Mouse (Mus musculus): ENCODE measurements around the gene Adamts2.

DNA sequence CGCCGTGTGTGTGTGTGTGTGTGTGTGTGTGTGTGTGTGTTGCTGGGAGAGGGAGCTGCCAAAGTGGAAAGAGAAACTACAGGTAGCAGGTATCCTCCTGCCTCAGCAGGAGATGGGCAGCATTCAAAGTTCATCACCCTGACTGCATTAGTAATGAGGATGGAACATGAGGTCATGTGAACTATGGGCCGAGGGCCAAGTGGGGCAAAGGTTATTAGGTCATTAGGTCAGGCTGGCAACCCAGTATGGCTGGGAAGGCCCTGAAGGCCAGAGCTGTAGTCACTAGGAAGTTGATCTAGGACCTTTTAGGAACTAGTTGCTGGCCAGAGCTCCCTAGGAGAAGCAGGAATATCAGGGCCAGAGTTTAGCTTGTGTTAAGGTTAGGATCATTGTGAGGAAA is 131.3 kb downstream of the Adamts2 start:
- TF ChIP-seq POLR2A (IDR thresholded peaks at IDR 0.05; ENCODE audit: insufficient read depth, low read length) (no peak), CTCF (IDR thresholded peaks at IDR 0.05; ENCODE audit: low read depth, low read length) (no peak), EP300 (IDR thresholded peaks at IDR 0.05; ENCODE audit: insufficient read depth, low read depth, low read length) (no peak)
